Mouse (Mus musculus): ENCODE results near the gene Cs.

Gene Cs

DNA sequence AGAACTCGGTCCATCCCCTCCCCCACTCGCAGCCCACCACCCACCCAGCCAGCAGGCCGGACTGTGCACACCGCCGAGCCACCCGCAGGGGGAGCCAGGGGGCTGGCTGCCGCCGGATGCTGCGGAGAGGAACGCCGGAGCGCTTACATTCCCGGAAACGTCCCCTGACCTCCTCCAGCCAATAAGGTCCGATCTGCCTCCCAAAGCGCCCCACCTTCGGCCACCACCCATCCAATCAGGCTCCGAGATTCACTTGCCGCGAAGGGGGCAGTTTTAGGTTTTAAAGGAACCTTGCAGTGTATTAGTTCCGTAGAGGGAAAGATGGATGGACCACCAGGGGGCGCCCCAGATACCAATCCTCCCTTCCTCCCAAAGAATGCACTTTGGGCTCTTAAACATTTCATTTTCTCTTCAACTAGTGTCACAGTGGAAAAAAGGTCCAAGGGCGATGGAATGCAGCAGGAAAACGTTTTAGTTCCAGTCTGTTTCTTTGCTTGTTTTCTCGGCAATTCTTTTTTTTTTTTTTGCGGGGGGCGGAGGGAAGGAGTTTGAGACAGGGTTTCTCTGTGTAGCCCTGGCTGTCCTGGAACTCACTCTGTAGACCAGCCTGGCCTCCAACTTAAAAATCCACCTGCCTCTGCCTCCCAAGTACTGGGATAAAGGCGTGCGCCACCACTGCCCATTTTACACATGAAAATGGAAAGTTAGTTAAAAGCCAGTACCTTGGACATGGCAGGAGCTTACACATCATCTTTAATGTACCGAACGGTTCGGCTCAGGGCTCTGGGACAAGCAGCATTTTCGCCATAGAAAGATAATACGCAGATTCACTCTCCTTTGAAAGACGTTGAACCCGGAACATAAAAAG lies 72.4 kb downstream of the Cs start:
- DNase-seq (ENCODE audit: low spot score): peak; percentile 90

DNA sequence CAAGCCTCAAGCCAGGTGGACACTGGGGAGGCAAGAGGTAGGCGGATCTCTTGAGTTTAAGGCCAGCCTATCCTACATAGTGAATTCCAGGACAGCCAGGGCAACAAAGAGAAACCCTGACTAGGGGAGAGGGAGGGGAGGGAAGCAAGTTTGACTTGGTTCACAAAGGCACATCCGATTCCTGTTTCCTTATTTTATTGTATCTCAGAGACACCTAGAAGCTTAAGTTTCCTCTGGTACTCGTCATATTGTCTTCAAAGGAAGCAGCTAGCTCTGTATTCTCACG lies 73.0 kb downstream of the Cs start:
- DNase-seq (ENCODE audit: low spot score): no peak

DNA sequence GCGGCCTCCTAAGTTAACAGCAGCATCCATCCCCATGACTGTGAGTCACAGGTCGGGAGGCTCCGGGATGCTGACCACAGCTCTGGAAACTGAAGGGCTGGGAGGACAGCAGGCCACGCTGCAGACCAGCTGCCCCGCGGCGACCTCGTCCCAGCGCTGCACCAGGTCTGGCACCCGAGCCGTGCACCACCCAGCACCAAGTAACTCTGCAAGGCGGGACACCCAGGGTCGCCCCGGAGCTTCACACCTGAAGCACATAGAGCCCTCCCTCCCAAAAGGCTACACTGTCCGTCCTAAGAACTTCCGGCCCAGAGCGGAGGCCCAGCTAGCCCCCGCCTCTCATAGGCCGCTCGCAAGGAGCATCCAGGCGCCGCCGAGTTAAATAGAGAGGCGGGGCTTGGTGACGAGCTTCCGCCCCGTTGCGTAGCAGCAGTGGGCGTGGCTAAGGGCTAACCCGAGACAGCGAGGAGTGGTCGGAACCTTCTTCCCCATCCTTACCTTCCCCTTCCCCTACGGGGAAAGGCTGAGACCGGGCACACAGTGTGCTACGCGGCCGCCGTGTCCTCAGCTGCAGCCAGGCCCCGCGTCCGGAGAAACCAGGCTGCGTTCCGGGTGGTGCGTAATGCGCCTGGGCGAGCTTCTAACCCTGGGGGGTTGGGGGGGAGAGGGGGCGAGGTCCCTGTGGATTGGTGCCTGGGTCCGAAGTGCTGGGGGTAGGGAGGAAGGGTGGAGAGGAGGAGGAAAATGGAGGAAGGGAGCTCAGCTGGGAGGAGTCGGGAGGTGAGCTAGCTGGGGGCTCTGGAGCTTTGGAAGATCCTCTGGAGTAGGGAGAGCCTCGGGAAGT lies 73.9 kb downstream of the Cs start, which contains the start of the genes Nabp2 and Rnf41:
TSS of gene Nabp2 (minus strand) at position 282 of the 844 bp plus-strand sequence.
TSS of gene Rnf41 (plus strand) at position 447 of the 844 bp plus-strand sequence.
- DNase-seq (ENCODE audit: low spot score): peak; percentile 87

GRCm38 (mm10) chr10:128412055-128412381 lies 74.5 kb downstream of the Cs start:
- DNase-seq (ENCODE audit: low spot score): no peak

All from urinary bladder, postnatal 10 days (tissue).